Comparison of ENCODE assay signal across 9 mouse cellular contexts in genomic region chr1:66814756-66815155, GRCm38 (mm10). TPM values are rescaled to one million over a fixed set of nuclear protein-coding genes. Genes with fewer than 3 reads are reported as not detected.
DNase-seq lines count a peak whose midpoint lies in the region; ATAC-seq and TF ChIP-seq lines count a peak whose summit lies in the region.
"Had no signal": no experiment of that assay in that cellular context is flagged by ENCODE, and none has a peak within 500 bp of the region (broad histone marks: within the 10 kb centered on the region; RNA-seq: fewer than 3 reads in every experiment).

No protein-coding gene starts in this region.

- no peaks in the 10 kb centered on the region for H3K9me3 ChIP-seq in heart, embryonic 13.5 days
- no peaks in the 10 kb centered on the region for H3K9me3 ChIP-seq in intestine, postnatal 0 days (ENCODE audit: control insufficient read depth)
- H3K9me3 ChIP-seq in stomach, embryonic 16.5 days (replicated peaks; ENCODE audit: control insufficient read depth, low read length) = no peaks in the 10 kb centered on the region

- no peak for DNase-seq in heart, postnatal 25 days (ENCODE audit: low spot score)
- no peak for DNase-seq in testis, postnatal 14 days (ENCODE audit: low spot score)
- DNase-seq in right cerebral cortex, adult 2 months (ENCODE audit: low spot score in 2 of 2) = no peak
- DNase-seq in urinary bladder, postnatal 25 days (ENCODE audit: low spot score) = no peak

- peak overlapping the region; percentile 85 for H3K4me2 ChIP-seq in heart, embryonic 13.5 days
- peak overlapping the region; percentile 40 for H3K4me2 ChIP-seq in intestine, postnatal 0 days (replicated peaks; ENCODE audit: low read depth)
- H3K4me2 ChIP-seq in stomach, embryonic 16.5 days (ENCODE audit: low read depth, low read length) = peak overlapping the region; percentile 39; the same call in 1 of the 2 replicates

- no peaks in the 10 kb centered on the region for H3K27me3 ChIP-seq in heart, embryonic 13.5 days (replicated peaks)
- no peaks in the 10 kb centered on the region for H3K27me3 ChIP-seq in testis, adult 2 months (ENCODE audit: control insufficient read depth, insufficient read depth, low read length)
- no peaks in the 10 kb centered on the region for H3K27me3 ChIP-seq in intestine, postnatal 0 days (replicated peaks; ENCODE audit: control insufficient read depth, insufficient read depth, low read length)
- H3K27me3 ChIP-seq in stomach, embryonic 16.5 days (ENCODE audit: control insufficient read depth, insufficient read depth, low read length) = no peaks in the 10 kb centered on the region
- H3K27me3 ChIP-seq: Patski had no signal

- ATAC-seq in heart, embryonic 13.5 days (ENCODE audit: extremely low read depth, insufficient number of reproducible peaks, low FRiP score, low TSS enrichment) = no peak
- ATAC-seq in intestine, postnatal 0 days = no peak
- no peak for ATAC-seq in stomach, embryonic 16.5 days (ENCODE audit: insufficient read depth, low FRiP score)
- ATAC-seq: Patski had no signal

- H3K4me3 ChIP-seq in heart, embryonic 13.5 days = peak overlapping the region; percentile 87
- peak overlapping the region; percentile 26; the same call in 1 of the 2 replicates for H3K4me3 ChIP-seq in testis, adult 2 months (ENCODE audit: control insufficient read depth, low read depth, low read length)
- no peak overlapping the region for H3K4me3 ChIP-seq in intestine, postnatal 0 days (ENCODE audit: low read depth, low read length)
- no peak overlapping the region for H3K4me3 ChIP-seq in stomach, embryonic 16.5 days (replicated peaks; ENCODE audit: low read length)

- no peak for TF ChIP-seq POLR2A in testis, adult 2 months (IDR thresholded peaks at IDR 0.05; ENCODE audit: control insufficient read depth, low read depth, low read length)

- H3K9ac ChIP-seq in heart, embryonic 13.5 days = no peak overlapping the region
- H3K9ac ChIP-seq in intestine, postnatal 0 days (ENCODE audit: low read depth, low read length) = no peak overlapping the region
- peak overlapping the region; percentile 44; the same call in 1 of the 2 replicates for H3K9ac ChIP-seq in stomach, embryonic 16.5 days (ENCODE audit: low read length)

- 49% methylated on average over 8 of the region's 8 CpGs for WGBS in heart, embryonic 13.5 days
- 61% methylated on average over 8 of the region's 8 CpGs for WGBS in intestine, postnatal 0 days
- WGBS in stomach, embryonic 16.5 days = 53% methylated on average over 8 of the region's 8 CpGs

- H3K27ac ChIP-seq in heart, embryonic 13.5 days (replicated peaks) = peak overlapping the region; percentile 12; the same call in 1 of the 2 replicates
- no peak overlapping the region for H3K27ac ChIP-seq in testis, adult 2 months (ENCODE audit: control insufficient read depth, insufficient read depth, low read depth, low read length)
- no peak overlapping the region for H3K27ac ChIP-seq in intestine, postnatal 0 days (ENCODE audit: low read depth, low read length)
- H3K27ac ChIP-seq in stomach, embryonic 16.5 days (ENCODE audit: low read length) = peak overlapping the region; percentile 17; the same call in 1 of the 2 replicates

- H3K4me1 ChIP-seq in heart, embryonic 13.5 days = peaks cover 19% of the 10 kb centered on the region
- peaks cover 6% of the 10 kb centered on the region; the same call in 1 of the 2 replicates for H3K4me1 ChIP-seq in testis, adult 2 months (ENCODE audit: control insufficient read depth, insufficient read depth, low read length)
- no peaks in the 10 kb centered on the region for H3K4me1 ChIP-seq in intestine, postnatal 0 days (replicated peaks; ENCODE audit: control insufficient read depth, insufficient read depth, low read length)
- H3K4me1 ChIP-seq in stomach, embryonic 16.5 days (ENCODE audit: control insufficient read depth, insufficient read depth, low read length) = no peaks in the 10 kb centered on the region

- intact Hi-C loops in heart, postnatal 25 days (cut with DNase I) = loop anchor here (5.0 kb wide), 2 partner anchors 47 to 112 kb away; partner anchors contain the start of gene Rpe

- H3K36me3 ChIP-seq in heart, embryonic 13.5 days = no peaks in the 10 kb centered on the region
- no peaks in the 10 kb centered on the region for H3K36me3 ChIP-seq in testis, adult 2 months (ENCODE audit: control insufficient read depth, insufficient read depth, low read length)
- no peaks in the 10 kb centered on the region for H3K36me3 ChIP-seq in intestine, postnatal 0 days (ENCODE audit: control insufficient read depth, insufficient read depth)
- no peaks in the 10 kb centered on the region for H3K36me3 ChIP-seq in stomach, embryonic 16.5 days (ENCODE audit: control insufficient read depth, insufficient read depth, low read length)

- TF ChIP-seq CTCF in testis, adult 2 months (IDR thresholded peaks at IDR 0.05; ENCODE audit: control insufficient read depth, insufficient read depth, insufficient replicate concordance, low read depth, low read length) = no peak
- TF ChIP-seq CTCF in intestine, postnatal 0 days (IDR thresholded peaks at IDR 0.05; ENCODE audit: low read depth) = no peak

RNA-seq across cellular contexts. Expression of gene Kansl1l, which starts 2.6 kb away (rescaled TPM):
- 8.7 and 9.0 TPM in 2 replicates for polyA plus RNA-seq in heart, embryonic 13.5 days (2015; fragmentation: Nextera tagmentation; extraction: Ambion mirVana)
- 10 to 100 TPM; 21.7 to 22.9 TPM for total RNA-seq in heart, postnatal 25 days (2021)
- polyA plus RNA-seq in testis, adult 2 months (2012; rRNA removed) = 13.1 and 16.3 TPM in 2 replicates
- polyA plus RNA-seq in intestine, postnatal 0 days (2015; fragmentation: Nextera tagmentation; extraction: Ambion mirVana) = 7.2 TPM in 2 replicates
- 10.0 and 11.0 TPM in 2 replicates for polyA plus RNA-seq in stomach, embryonic 16.5 days (2015; fragmentation: Nextera tagmentation; extraction: Ambion mirVana)

RNA-seq across cellular contexts. Expression of gene Acadl, which starts 48.3 kb away (rescaled TPM):
- polyA plus RNA-seq in heart, embryonic 13.5 days (2015; fragmentation: Nextera tagmentation; extraction: Ambion mirVana) = 459 and 524 TPM in 2 replicates
- 1,000 to 10,000 TPM; 1,047 to 1,088 TPM for total RNA-seq in heart, postnatal 25 days (2021)
- 4.5 and 5.3 TPM in 2 replicates for polyA plus RNA-seq in testis, adult 2 months (2012; rRNA removed)
- polyA plus RNA-seq in intestine, postnatal 0 days (2015; fragmentation: Nextera tagmentation; extraction: Ambion mirVana) = 610 and 613 TPM in 2 replicates
- polyA plus RNA-seq in stomach, embryonic 16.5 days (2015; fragmentation: Nextera tagmentation; extraction: Ambion mirVana) = 188 and 195 TPM in 2 replicates

Comparison
In these comparisons a context has a peak if more than half of its experiments do, and no peak if none do; other contexts are left out.
1. H3K27ac ChIP-seq: peak in heart, embryonic 13.5 days (single experiment) and stomach, embryonic 16.5 days (single experiment); none in testis, adult 2 months (single experiment) and intestine, postnatal 0 days (single experiment).
2. H3K4me3 ChIP-seq: peak in heart, embryonic 13.5 days (single experiment) and testis, adult 2 months (single experiment); none in intestine, postnatal 0 days (single experiment) and stomach, embryonic 16.5 days (single experiment).
3. RNA of gene Acadl, which starts 48.3 kb away (polyA plus RNA-seq): 610 to 613 TPM in intestine, postnatal 0 days, 459 to 524 TPM in heart, embryonic 13.5 days and 188 to 195 TPM in stomach, embryonic 16.5 days; 4.5 to 5.3 TPM in testis, adult 2 months; every median in the first group is over 10 times any median in the second.
4. Peak in every context shown above with its lines, with median percentiles within 50 percentile points of each other: H3K4me2 ChIP-seq.